Comparison of ENCODE assay signal across 8 mouse cellular contexts in genomic region chr13:36578569-36579333, GRCm38 (mm10).
A peak's percentile ranks its signal among the peaks of the same experiment; 100 is the strongest.
DNase-seq lines count a peak whose midpoint lies in the region; ATAC-seq and TF ChIP-seq lines count a peak whose summit lies in the region.

No protein-coding gene starts in this region.

- H3K4me3 ChIP-seq in hindbrain, embryonic 15.5 days, result peak overlapping the region; percentile 47
- H3K4me3 ChIP-seq in lung, postnatal 0 days (ENCODE audit: low read depth, low read length), result peak overlapping the region; percentile 33

- H3K9me3 ChIP-seq in hindbrain, embryonic 15.5 days, result no peaks in the 10 kb centered on the region
- no peaks in the 10 kb centered on the region for H3K9me3 ChIP-seq in lung, postnatal 0 days (ENCODE audit: low read length)

- peak; percentile 45 to 48 for DNase-seq in adrenal gland, adult 18-20 months (ENCODE audit: low spot score in 2 of 2)
- peak; percentile 71 to 82 for DNase-seq in cerebellum, postnatal 4 days (ENCODE audit: low spot score in 2 of 2)
- DNase-seq in gastrocnemius, adult 18-20 months (ENCODE audit: low spot score), result peak; percentile 36
- peak; percentile 79 to 87 for DNase-seq in layer of hippocampus, postnatal 36 days
- DNase-seq in lung, postnatal 0 days (ENCODE audit: low spot score), result peak; percentile 60
- peak; percentile 62 for DNase-seq in retina, postnatal 7 days (ENCODE audit: low read depth, low spot score)
- DNase-seq in B cell, adult 2 months, result no peak

- H3K36me3 ChIP-seq in hindbrain, embryonic 15.5 days, result no peaks in the 10 kb centered on the region
- no peaks in the 10 kb centered on the region for H3K36me3 ChIP-seq in lung, postnatal 0 days (ENCODE audit: insufficient read depth, low read length)

- no peaks in the 10 kb centered on the region for H3K27me3 ChIP-seq in hindbrain, embryonic 15.5 days
- no peaks in the 10 kb centered on the region for H3K27me3 ChIP-seq in lung, postnatal 0 days (replicated peaks; ENCODE audit: insufficient read depth, low read length)

- 1% methylated on average over 41 of the region's 41 CpGs for WGBS in hindbrain, embryonic 15.5 days
- WGBS in lung, postnatal 0 days, result 4% methylated on average over 41 of the region's 41 CpGs

- peak; percentile 48 for TF ChIP-seq CTCF in lung, postnatal 0 days (IDR thresholded peaks at IDR 0.05)

- peak overlapping the region; percentile 66 for H3K4me2 ChIP-seq in hindbrain, embryonic 15.5 days
- peak overlapping the region; percentile 63 for H3K4me2 ChIP-seq in lung, postnatal 0 days (replicated peaks; ENCODE audit: low read depth, low read length)

- TF ChIP-seq EP300 in lung, postnatal 0 days (IDR thresholded peaks at IDR 0.05), result no peak

- peak overlapping the region; percentile 91 for H3K27ac ChIP-seq in hindbrain, embryonic 15.5 days (replicated peaks)
- H3K27ac ChIP-seq in lung, postnatal 0 days (ENCODE audit: low read length), result no peak overlapping the region

- H3K4me1 ChIP-seq in hindbrain, embryonic 15.5 days (replicated peaks), result peaks cover 41% of the 10 kb centered on the region
- H3K4me1 ChIP-seq in lung, postnatal 0 days (ENCODE audit: insufficient read depth, low read depth, low read length), result 0 out of 2 replicates have a peak, but pooled peaks cover 5% of the 10 kb centered on the region

- peak overlapping the region; percentile 53 for H3K9ac ChIP-seq in hindbrain, embryonic 15.5 days
- no peak overlapping the region for H3K9ac ChIP-seq in lung, postnatal 0 days (replicated peaks; ENCODE audit: low read depth)

- ATAC-seq in hindbrain, embryonic 15.5 days (ENCODE audit: low FRiP score, low read depth), result peak; percentile 97
- peak; percentile 90 for ATAC-seq in lung, postnatal 0 days

Comparison
In these comparisons a context has a peak if more than half of its experiments do, and no peak if none do; other contexts are left out.
1. DNase-seq: peak in adrenal gland, adult 18-20 months (2 of 2), cerebellum, postnatal 4 days (2 of 2), gastrocnemius, adult 18-20 months (single experiment), layer of hippocampus, postnatal 36 days (2 of 2), lung, postnatal 0 days (single experiment) and retina, postnatal 7 days (single experiment); none in B cell, adult 2 months (0 of 2).